Comparison of ENCODE assay signal across 28 mouse cellular contexts in the genomic region with DNA sequence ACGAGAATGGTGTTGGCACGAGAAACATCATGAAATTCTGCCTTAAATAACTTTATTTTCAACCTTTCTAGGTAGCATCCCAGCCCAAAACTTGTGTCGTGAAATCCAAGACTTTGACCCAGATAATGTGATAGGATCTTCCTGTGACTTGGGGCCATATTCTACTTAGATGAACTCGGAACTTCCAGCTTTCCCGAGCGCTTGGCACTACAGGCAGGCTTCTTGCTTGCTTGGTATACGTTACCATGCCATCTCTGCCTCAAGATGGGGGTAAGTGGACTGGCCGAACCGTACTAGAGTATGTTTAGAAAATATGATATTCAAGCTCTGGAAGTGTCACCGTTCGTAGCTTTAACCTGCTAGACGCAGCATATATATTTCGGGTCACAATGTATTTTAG. TPM values are rescaled to one million over a fixed set of nuclear protein-coding genes. Genes with fewer than 3 reads are reported as not detected.
"Had no signal": no experiment of that assay in that cellular context is flagged by ENCODE, and none has a peak within 500 bp of the region (broad histone marks: within the 10 kb centered on the region; RNA-seq: fewer than 3 reads in every experiment).

No protein-coding gene starts in this region.

- DNase-seq: cerebellum, adult 18-20 months; cerebellum, adult 2 months; cerebellum, adult 8-10 months; cerebellum, adult 9-10 months; cerebellum, adult 9-11 months; cerebellum, postnatal 10 days; cerebellum, postnatal 14 days; cerebellum, postnatal 25 days; cerebellum, postnatal 36 days; embryo, embryonic 11 days; forebrain, postnatal 0 days; gastrocnemius, postnatal 14 days; heart, adult 11 months; heart, adult 18-20 months; heart, adult 2 months had no signal

- H3K27ac ChIP-seq: embryonic facial prominence, embryonic 10.5 days; embryonic facial prominence, embryonic 12.5 days; embryonic facial prominence, embryonic 13.5 days; embryonic facial prominence, embryonic 15.5 days; forebrain, embryonic 10.5 days; forebrain, embryonic 12.5 days; forebrain, embryonic 13.5 days; forebrain, embryonic 15.5 days; heart, adult 2 months; heart, embryonic 10.5 days had no signal

- H3K27me3 ChIP-seq: embryonic facial prominence, embryonic 12.5 days; embryonic facial prominence, embryonic 13.5 days; embryonic facial prominence, embryonic 15.5 days; forebrain, embryonic 12.5 days; forebrain, embryonic 13.5 days; forebrain, embryonic 15.5 days had no signal

- H3K4me3 ChIP-seq: embryonic facial prominence, embryonic 10.5 days; embryonic facial prominence, embryonic 12.5 days; embryonic facial prominence, embryonic 13.5 days; embryonic facial prominence, embryonic 15.5 days; erythroblast, embryonic 14.5 days; forebrain, embryonic 10.5 days; forebrain, embryonic 12.5 days; forebrain, embryonic 13.5 days; forebrain, embryonic 15.5 days; heart, adult 2 months; heart, embryonic 10.5 days had no signal

- H3K9me3 ChIP-seq: embryonic facial prominence, embryonic 10.5 days; embryonic facial prominence, embryonic 12.5 days; embryonic facial prominence, embryonic 13.5 days; embryonic facial prominence, embryonic 15.5 days; forebrain, embryonic 10.5 days; forebrain, embryonic 12.5 days; forebrain, embryonic 13.5 days; forebrain, embryonic 15.5 days; heart, embryonic 10.5 days had no signal

- H3K36me3 ChIP-seq: embryonic facial prominence, embryonic 10.5 days; embryonic facial prominence, embryonic 12.5 days; embryonic facial prominence, embryonic 13.5 days; embryonic facial prominence, embryonic 15.5 days; forebrain, embryonic 10.5 days; forebrain, embryonic 12.5 days had no signal

- H3K9ac ChIP-seq: embryonic facial prominence, embryonic 12.5 days; embryonic facial prominence, embryonic 13.5 days; embryonic facial prominence, embryonic 15.5 days; forebrain, embryonic 12.5 days; forebrain, embryonic 13.5 days; forebrain, embryonic 15.5 days; forebrain, postnatal 0 days had no signal

- ATAC-seq: forebrain, embryonic 13.5 days; forebrain, embryonic 14.5 days; forebrain, embryonic 15.5 days; forebrain, embryonic 16.5 days had no signal

- H3K4me1 ChIP-seq: embryonic facial prominence, embryonic 10.5 days; embryonic facial prominence, embryonic 12.5 days; embryonic facial prominence, embryonic 13.5 days; embryonic facial prominence, embryonic 15.5 days; forebrain, embryonic 12.5 days; forebrain, embryonic 13.5 days; forebrain, embryonic 15.5 days had no signal

- H3K4me2 ChIP-seq: embryonic facial prominence, embryonic 12.5 days; embryonic facial prominence, embryonic 13.5 days; embryonic facial prominence, embryonic 15.5 days; forebrain, embryonic 12.5 days; forebrain, embryonic 13.5 days; forebrain, embryonic 15.5 days; heart, embryonic 11.5 days had no signal

RNA-seq across cellular contexts. Expression of a gene that starts 41.8 kb away (rescaled TPM):
- polyA plus RNA-seq: erythroblast, embryonic 14.5 days had no signal
